Mouse (Mus musculus): ENCODE data around the gene S100a11.
A peak's percentile ranks its signal among the peaks of the same experiment; 100 is the strongest.
"Not testable (repeated sequence)": the region's sequence is repeated elsewhere in the genome, so short reads cannot be mapped to it uniquely, and the experiment has no call there.

The S100a11 gene

GRCm38 (mm10) chr3:93520330-93521193, at the start of gene S100a11:
TSS of gene S100a11 (plus strand) at chr3:93520488.
- DNase-seq (ENCODE audit: low spot score in 2 of 2): peak; percentile 66 to 74

DNA sequence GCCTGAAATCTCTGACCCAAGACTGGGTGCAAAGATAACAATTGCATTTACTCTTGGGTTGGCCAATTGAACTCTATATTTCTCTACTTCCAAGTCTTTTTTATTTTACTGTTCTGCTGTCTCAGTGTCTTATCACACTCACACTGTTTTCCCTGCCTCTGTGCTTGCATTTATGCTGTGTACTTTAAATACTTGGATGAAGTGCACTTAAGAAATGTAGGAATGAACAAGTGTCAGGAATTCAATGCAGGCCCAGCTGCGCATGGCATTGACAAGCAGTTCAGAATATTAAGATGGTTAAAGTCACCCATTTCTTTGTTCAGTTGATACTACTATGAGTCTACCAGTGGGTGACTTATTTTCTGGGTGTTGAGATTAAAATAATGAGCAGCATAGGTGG, 40.2 kb upstream of the S100a11 start:
- DNase-seq (ENCODE audit: low spot score in 2 of 2): no peak

DNA sequence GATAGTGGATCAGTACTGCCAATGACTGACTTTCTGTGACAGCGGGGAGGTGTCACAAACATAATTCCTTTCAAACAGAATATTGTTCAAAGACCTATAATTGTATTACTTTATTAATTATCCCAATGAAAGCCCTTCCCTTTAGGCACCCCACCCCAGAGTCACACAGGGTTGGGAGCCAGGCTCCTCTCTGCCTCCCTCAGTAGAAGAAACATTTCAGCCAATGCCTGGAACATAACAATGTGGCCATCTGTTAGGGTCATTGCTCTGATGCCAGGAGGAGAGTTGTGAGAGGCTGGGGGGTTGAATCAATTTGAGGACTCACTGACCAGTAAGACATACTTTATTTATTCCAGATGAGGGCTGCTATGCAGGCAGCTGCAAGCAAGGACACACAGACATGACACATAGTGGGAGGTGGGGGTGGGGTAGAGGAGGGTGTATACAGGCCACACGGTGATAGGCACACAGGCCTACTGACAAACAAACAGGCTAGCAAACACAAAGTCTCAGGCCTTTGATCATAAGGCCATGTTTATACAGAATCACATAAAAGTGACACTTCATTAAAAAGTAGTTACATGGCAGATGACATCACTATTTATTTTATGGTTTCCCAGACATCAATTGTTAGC, 38.2 kb upstream of the S100a11 start:
- no peak for DNase-seq (ENCODE audit: low spot score in 2 of 2)

DNA sequence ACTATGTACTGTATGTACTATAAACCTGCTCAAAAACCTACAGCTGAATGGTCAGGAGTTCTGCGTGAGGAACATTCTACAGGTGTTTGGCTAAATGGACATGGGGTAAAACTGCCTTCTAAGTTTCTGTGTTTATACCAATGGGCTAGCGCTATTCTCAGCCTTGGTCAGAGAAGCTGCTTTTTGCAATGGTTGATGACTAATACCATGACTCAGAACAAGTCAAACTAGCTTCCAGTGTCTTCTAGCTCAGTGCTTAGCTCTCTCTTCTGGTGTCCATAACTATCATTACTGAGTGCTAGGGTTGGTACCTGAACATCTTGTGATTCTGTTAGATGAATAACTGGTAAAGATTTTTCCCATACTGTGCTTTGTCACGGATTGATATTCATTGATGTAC, 34.7 kb upstream of the S100a11 start:
- DNase-seq (ENCODE audit: low spot score in 2 of 2): no peak

DNA sequence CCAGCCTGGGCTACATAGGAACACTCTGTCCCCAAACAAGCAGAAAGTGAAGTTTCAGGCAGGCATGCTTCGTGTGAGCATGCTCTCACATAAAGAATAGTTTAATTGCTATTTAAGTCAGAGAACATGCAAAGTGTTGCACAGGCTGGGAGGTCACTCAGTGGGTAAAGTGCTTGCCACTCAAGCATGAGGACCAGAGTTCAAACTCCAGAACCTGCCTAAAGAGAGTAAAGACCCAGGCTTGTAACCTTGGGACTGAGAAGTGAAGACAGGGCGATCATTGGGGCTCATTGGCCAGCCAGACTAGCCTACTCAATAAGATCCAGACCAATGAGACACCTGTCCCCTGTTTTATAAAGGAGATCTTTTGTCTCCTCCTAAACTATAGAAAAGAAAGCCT, 31.7 kb upstream of the S100a11 start:
- no peak for DNase-seq (ENCODE audit: low spot score in 2 of 2)

DNA sequence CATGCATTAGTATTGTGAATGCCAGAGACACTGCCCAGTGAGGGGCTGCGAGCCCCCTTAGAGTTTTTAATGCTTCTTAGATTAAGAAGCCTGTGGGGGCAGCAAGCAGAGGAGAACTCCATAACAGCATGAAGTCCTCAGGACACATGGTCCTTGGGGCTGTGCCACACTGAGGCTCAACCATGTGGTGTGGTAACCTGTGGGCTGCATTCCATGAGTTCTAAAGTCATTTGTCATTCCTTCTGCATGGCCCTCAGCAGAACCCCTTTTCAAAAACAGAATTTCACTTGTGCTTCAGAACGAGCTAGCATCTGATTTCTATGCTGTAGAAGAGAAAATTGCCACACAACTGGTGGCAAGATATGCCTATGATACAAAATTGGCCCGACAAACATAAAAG, 28.1 kb upstream of the S100a11 start:
- no peak for DNase-seq (ENCODE audit: low spot score in 2 of 2)

- DNase-seq (ENCODE audit: low spot score in 2 of 2): peak in 1 of 2 experiments; percentile 25
These were observed 26.3 kb upstream of the S100a11 start for GRCm38 (mm10) chr3:93493992-93494391.

- not testable (repeated sequence) for DNase-seq (ENCODE audit: low spot score in 2 of 2)
These were observed 25.5 kb upstream of the S100a11 start for GRCm38 (mm10) chr3:93494774-93495173.

GRCm38 (mm10) chr3:93497131-93497530, 23.2 kb upstream of the S100a11 start:
- DNase-seq (ENCODE audit: low spot score in 2 of 2): no peak

- DNase-seq (ENCODE audit: low spot score in 2 of 2): no peak
These were observed 21.2 kb upstream of the S100a11 start for GRCm38 (mm10) chr3:93499129-93499528.

- no peak for DNase-seq (ENCODE audit: low spot score in 2 of 2)
These were observed 15.6 kb upstream of the S100a11 start for GRCm38 (mm10) chr3:93504536-93505189.

DNA sequence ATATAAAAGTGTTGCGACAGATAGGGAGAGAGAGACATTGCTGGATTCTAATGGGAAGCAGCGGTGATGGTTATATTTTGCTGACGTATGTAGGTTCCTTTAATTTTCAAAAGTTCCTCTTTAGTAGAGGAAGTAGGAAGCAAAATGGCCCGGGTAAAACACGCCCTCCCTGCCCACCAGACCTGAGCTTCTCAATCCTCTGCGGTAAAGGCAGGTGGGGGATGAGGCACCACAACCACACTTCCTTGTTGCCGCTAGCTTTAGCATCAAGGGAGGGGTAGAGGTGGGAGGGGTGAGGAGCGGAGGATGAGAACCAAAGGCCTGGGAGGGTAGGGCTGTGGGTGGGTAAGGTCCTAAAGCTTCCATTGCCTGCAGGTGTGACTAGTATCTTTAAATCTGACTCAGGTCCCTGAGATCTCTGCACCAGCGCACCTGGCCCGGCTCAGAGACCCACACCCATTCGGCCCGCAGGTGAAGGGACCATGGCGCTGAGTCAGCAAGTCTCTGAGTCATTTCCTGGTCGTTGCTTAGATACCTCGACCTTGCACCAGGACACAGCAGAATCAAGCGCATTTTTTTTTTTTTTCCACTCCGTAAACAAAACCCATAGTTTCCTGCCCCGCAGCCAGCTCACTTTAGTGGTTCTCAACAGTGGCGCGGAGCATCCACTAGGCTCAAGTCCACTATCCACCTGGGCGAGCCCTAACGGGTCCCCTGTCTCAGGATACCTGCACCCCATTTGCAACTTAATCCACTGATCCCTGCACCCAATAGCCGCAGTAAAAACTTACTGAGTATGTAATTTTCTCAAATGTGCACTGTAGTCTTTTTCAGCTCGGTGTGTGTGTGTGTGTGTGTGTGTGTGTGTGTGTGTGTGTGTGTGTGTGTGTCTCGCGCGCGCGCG, 14.1 kb upstream of the S100a11 start:
- peak; percentile 58 to 71 for DNase-seq (ENCODE audit: low spot score in 2 of 2)

GRCm38 (mm10) chr3:93506881-93507325, 13.4 kb upstream of the S100a11 start:
- peak; percentile 51 to 63 for DNase-seq (ENCODE audit: low spot score in 2 of 2)

DNA sequence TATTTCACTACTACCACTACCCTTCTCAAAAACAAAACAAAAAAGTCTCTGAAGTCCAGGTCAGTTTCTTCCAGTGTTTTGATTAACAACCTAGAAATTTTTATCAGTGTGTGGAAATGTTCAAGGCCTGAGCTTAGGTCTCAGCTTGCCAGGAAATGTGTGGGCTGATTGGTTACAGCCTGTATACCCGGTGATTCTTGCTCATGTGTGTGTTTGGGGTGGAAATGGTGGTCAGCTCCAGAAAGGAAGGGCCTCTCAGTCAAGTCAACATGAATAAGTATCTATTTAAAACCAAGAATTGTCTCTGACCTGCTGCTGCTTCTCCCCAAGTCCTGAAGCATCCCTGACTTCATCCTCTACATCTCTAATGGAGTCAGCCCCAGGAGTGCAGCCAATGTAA, 11.0 kb upstream of the S100a11 start:
- DNase-seq (ENCODE audit: low spot score in 2 of 2): no peak

DNA sequence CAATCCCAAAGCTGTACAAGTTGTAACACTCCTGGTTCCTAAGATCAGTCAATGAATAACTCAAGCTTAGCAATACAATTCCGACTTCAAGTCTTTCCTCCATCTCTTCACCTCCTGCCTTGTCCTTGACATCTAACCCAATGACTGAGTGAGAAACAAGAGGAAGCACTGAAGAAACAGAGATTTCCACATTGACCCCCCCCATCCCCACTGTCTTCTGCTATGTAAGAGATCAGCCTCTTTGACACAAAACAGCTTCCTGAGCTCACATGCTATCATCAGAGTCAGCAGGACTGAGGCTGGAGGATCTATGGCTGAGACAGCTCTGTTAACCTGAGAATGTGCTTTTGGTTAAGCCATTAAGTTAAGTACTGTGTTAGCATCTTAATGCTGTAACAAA, 9.3 kb upstream of the S100a11 start:
- DNase-seq (ENCODE audit: low spot score in 2 of 2): no peak

DNA sequence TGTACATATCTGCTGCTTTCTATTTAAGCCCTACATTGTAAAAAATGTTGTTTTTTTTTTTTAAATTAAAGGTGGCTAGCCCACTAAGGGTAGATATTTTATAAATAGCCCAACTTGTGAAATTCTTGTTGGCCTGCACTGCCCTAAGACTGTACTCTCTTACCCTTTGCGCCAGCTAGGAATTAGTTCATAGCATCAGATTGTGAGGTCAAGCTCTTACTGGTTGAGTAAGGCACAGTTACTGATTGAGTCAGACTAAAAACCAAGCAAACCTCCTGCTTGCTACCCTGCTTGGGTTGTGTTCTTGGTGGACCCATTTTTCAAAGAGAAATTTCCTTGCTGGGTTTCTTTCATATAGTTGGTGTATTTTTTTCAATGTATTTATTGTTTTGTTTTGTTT, 8.5 kb upstream of the S100a11 start:
- no peak for DNase-seq (ENCODE audit: low spot score in 2 of 2)

GRCm38 (mm10) chr3:93512386-93513101, 7.7 kb upstream of the S100a11 start:
- no peak for DNase-seq (ENCODE audit: low spot score in 2 of 2)

DNA sequence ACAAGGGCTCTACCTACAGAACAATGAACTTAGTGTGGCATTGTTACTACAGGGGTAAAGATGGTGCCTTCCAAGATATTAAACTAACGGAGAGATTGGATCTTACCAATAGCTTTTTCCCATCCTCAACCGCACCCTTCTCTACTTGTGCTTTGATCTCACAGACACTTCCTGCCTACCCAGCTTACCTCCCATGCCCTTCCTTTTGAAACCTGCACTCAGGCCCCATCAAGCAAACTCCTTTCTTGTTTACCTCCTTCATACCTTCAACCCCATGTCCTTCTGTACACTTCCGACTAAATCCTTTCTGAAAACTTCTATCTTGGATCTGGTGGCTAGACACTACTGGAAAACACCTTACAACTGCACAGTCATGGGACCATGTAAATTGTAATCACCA, 5.7 kb upstream of the S100a11 start:
- DNase-seq (ENCODE audit: low spot score in 2 of 2): no peak

DNA sequence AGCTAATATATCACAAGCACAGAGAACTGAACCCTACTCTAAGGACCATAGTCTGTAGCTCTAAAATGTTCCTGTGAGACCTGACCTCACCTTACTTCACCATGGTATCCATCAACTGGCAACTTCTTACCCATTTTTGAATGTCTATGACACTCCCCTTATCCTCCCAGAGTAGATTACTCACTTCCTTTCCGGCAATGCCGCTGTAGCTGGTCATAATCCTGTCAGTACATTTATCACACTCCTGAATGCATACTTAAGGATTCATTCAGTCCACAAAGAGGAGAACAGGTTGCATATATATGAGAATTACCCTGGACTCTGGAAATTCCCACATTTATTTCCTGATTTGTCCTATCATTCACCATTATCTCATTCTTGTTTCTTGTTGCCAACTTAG, 2.9 kb upstream of the S100a11 start:
- no peak for DNase-seq (ENCODE audit: low spot score in 2 of 2)

DNA sequence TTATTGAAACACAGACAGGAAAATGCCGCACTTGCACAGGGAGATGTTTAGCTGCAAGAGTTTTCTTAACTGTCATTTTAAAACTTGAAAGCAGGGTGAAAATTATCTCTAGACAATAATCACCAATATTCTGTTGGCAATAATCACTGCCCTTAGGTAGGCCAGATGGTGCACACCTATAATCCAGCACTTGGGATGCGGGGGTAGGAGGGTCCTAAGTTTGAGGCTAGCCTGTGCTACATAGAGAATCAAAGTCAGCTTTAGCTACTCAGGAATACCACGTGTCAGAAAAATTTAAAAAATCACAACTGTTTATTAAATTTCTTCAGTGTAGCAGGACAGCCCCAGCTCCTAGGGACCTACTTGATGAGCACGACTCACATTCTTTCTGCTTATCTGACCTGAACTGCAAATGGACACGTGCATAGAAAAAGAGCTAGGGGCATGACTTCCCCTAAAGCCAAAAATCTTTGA, 395 bp upstream of the S100a11 start:
- DNase-seq (ENCODE audit: low spot score in 2 of 2): no peak
